Mouse (Mus musculus): ENCODE measurements around the gene Mip. TPM values are rescaled to one million over a fixed set of nuclear protein-coding genes. Genes with fewer than 3 reads are reported as not detected.

The Mip gene
- polyA plus RNA-seq, 1 experiment from 2014 or later = not detected

DNA sequence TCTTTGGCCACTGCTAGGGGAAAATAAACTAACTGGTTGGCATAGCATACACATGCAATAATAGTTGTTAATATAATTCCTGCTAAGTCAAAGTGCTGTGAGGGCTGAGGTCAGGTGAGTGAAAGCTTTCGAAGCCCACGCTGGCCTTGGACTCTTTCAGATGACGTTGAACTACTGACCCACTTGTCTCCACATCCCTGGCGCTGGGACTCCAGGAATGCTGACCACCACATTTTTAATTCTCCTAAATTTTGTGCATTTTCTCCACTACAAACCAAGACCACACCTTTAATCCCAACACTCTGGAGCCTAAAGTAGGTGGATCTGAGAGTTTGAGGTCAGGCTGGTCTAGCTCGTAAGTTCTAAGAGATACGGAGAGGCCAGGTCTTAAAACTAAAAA lies 32.5 kb upstream of the Mip start:
- H3K4me3 ChIP-seq = no peak overlapping the region
- H3K4me1 ChIP-seq (replicated peaks) = peaks cover 13% of the 10 kb centered on the region
- no peak overlapping the region for H3K9ac ChIP-seq
- ATAC-seq (ENCODE audit: low read depth) = no peak
- 92% methylated on average over 6 of the region's 6 CpGs for WGBS
- H3K4me2 ChIP-seq = peak overlapping the region; percentile 98; the same call in 1 of the 2 replicates
- H3K9me3 ChIP-seq = no peaks in the 10 kb centered on the region
- no peaks in the 10 kb centered on the region for H3K36me3 ChIP-seq
- no peak overlapping the region for H3K27ac ChIP-seq (replicated peaks)
- peaks cover 30% of the 10 kb centered on the region for H3K27me3 ChIP-seq

- H3K4me1 ChIP-seq (replicated peaks) = peaks cover 13% of the 10 kb centered on the region
- peak within 1 kb of the TSS; percentile 80 for H3K9ac ChIP-seq
- peak within 1 kb of the TSS; percentile 98 for H3K4me2 ChIP-seq
- peak within 1 kb of the TSS; percentile 77 for H3K4me3 ChIP-seq
- peaks cover 30% of the 10 kb centered on the region for H3K27me3 ChIP-seq
- ATAC-seq (ENCODE audit: low read depth) = peak; percentile 98
- peak within 1 kb of the TSS; percentile 30; the same call in 1 of the 2 replicates for H3K27ac ChIP-seq (replicated peaks)
- H3K36me3 ChIP-seq = no peaks in the 10 kb centered on the region
- no peaks in the 10 kb centered on the region for H3K9me3 ChIP-seq
- under 1% methylated on average over 43 of the region's 46 CpGs for WGBS
Measured at GRCm38 (mm10) chr10:128194024-128194550, 31.6 kb upstream of the Mip start, which contains the start of gene Gls2. Gls2 (plus strand) TSS chr10:128194457.

GRCm38 (mm10) chr10:128194551-128195461 lies 30.8 kb upstream of the Mip start:
- peak; percentile 91 for ATAC-seq (ENCODE audit: low read depth)
- peak overlapping the region; percentile 98 for H3K4me2 ChIP-seq
- peaks cover 30% of the 10 kb centered on the region for H3K27me3 ChIP-seq
- H3K9ac ChIP-seq = peak overlapping the region; percentile 80
- 0 out of 2 replicates have a peak overlapping the region, but pooled peaks have one; percentile 23 for H3K27ac ChIP-seq (replicated peaks)
- peak overlapping the region; percentile 77 for H3K4me3 ChIP-seq
- H3K9me3 ChIP-seq = no peaks in the 10 kb centered on the region
- WGBS = under 1% methylated on average over 62 of the region's 79 CpGs
- H3K4me1 ChIP-seq (replicated peaks) = peaks cover 13% of the 10 kb centered on the region
- H3K36me3 ChIP-seq = no peaks in the 10 kb centered on the region

DNA sequence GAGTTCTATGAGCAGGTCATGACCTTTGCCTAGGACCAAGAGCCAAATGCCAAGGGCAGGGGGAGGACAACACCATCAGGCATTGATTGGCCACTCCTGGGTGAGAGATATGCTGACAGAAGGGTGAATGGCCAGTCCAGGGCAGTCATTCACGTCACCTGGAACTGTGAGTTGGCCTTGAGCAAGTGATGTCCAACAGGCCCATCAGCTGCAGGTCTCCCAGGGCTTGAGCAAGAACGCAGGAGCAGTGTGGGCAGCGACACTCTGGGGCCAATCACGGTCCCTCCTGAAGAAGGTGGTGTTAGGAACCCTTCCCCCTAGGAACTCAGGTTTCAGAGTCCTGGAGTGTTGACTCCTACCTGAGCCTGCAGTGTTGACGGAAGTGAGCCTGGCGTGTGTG lies 23.8 kb upstream of the Mip start:
- Histone ChIP-seq H3K27me3 (peaks cover 4% of the 10 kb centered on the region), H3K4me3 (no peak overlapping the region), H3K4me2 (no peak overlapping the region), H3K9me3 (no peaks in the 10 kb centered on the region), H3K4me1 (replicated peaks) (no peaks in the 10 kb centered on the region), H3K27ac (replicated peaks) (no peak overlapping the region), H3K9ac (no peak overlapping the region), H3K36me3 (peaks cover 7% of the 10 kb centered on the region)
- WGBS = 77% methylated on average over 6 of the region's 6 CpGs
- no peak for ATAC-seq (ENCODE audit: low read depth)

DNA sequence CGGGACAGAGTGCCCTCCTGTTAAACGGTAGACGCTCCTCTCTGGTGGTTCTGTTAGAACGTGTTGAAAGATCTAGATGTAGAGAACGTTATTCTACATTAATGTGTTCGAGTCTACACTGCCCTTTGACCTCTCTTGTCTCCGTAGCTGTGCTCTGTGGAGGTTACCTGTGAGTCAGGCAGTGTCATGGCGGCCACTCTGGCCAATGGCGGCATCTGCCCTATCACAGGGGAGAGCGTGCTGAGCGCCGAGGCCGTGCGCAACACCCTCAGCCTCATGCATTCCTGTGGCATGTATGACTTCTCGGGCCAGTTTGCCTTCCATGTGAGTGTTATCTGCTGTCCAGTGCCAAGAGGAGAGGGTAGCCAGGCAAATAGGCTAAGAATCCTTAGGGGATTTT lies 20.7 kb upstream of the Mip start:
- no peaks in the 10 kb centered on the region for H3K4me1 ChIP-seq (replicated peaks)
- H3K27me3 ChIP-seq = no peaks in the 10 kb centered on the region
- no peak for ATAC-seq (ENCODE audit: low read depth)
- no peak overlapping the region for H3K4me2 ChIP-seq
- H3K9ac ChIP-seq = no peak overlapping the region
- H3K27ac ChIP-seq (replicated peaks) = no peak overlapping the region
- no peak overlapping the region for H3K4me3 ChIP-seq
- WGBS = 93% methylated on average over 15 of the region's 15 CpGs
- H3K36me3 ChIP-seq = peaks cover 8% of the 10 kb centered on the region
- no peaks in the 10 kb centered on the region for H3K9me3 ChIP-seq

GRCm38 (mm10) chr10:128208326-128208725 lies 17.3 kb upstream of the Mip start:
- Histone ChIP-seq H3K36me3 (peaks cover 8% of the 10 kb centered on the region), H3K9ac (no peak overlapping the region), H3K27ac (replicated peaks) (no peak overlapping the region), H3K4me3 (no peak overlapping the region), H3K4me2 (no peak overlapping the region), H3K27me3 (no peaks in the 10 kb centered on the region), H3K9me3 (no peaks in the 10 kb centered on the region), H3K4me1 (replicated peaks) (peaks cover 22% of the 10 kb centered on the region)
- WGBS = 94% methylated on average over 10 of the region's 10 CpGs
- ATAC-seq (ENCODE audit: low read depth) = no peak

GRCm38 (mm10) chr10:128209311-128210009 lies 16.2 kb upstream of the Mip start:
- ATAC-seq (ENCODE audit: low read depth) = no peak

GRCm38 (mm10) chr10:128210131-128210530 lies 15.5 kb upstream of the Mip start:
- peaks cover 23% of the 10 kb centered on the region for H3K4me1 ChIP-seq (replicated peaks)
- no peak overlapping the region for H3K4me2 ChIP-seq
- no peak for ATAC-seq (ENCODE audit: low read depth)
- H3K9ac ChIP-seq = no peak overlapping the region
- no peak overlapping the region for H3K27ac ChIP-seq (replicated peaks)
- 85% methylated on average over 2 of the region's 2 CpGs for WGBS
- peaks cover 8% of the 10 kb centered on the region for H3K36me3 ChIP-seq
- no peaks in the 10 kb centered on the region for H3K9me3 ChIP-seq
- peaks cover 9% of the 10 kb centered on the region for H3K27me3 ChIP-seq
- no peak overlapping the region for H3K4me3 ChIP-seq

More at GRCm38 (mm10) chr10:128209311-128210009, 16.2 kb upstream of the Mip start:
- Histone ChIP-seq H3K9ac (peak overlapping the region; percentile 8; the same call in 1 of the 2 replicates), H3K4me1 (replicated peaks) (peaks cover 23% of the 10 kb centered on the region), H3K4me3 (no peak overlapping the region), H3K27me3 (peaks cover 7% of the 10 kb centered on the region), H3K36me3 (peaks cover 8% of the 10 kb centered on the region), H3K27ac (replicated peaks) (no peak overlapping the region), H3K4me2 (no peak overlapping the region), H3K9me3 (no peaks in the 10 kb centered on the region)
- WGBS = 93% methylated on average over 11 of the region's 11 CpGs

DNA sequence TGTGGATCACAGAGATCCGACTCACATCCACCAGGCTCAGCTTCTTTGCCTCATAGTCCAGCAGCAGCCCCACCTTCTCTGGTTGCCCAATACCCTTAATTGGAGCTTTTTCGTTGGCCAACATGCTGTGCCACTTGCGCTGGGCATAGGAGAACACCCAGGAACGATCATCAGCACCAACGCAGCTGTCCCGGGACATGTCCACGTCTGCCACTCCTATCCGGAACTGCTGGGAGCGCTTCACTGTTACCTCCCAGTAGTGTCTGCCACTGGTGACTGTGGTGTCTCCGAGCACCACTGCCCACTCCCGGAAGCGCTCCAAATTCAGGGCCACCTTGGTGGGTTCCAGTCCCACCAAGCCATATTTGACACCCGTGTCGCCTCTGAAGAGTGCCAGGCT lies 14.7 kb upstream of the Mip start:
- peak overlapping the region; percentile 64 for H3K4me3 ChIP-seq
- H3K9me3 ChIP-seq = no peaks in the 10 kb centered on the region
- H3K4me1 ChIP-seq (replicated peaks) = peaks cover 23% of the 10 kb centered on the region
- peaks cover 8% of the 10 kb centered on the region for H3K36me3 ChIP-seq
- ATAC-seq (ENCODE audit: low read depth) = peak; percentile 34; the same call in 1 of the 2 replicates
- 32% methylated on average over 14 of the region's 14 CpGs for WGBS
- peak overlapping the region; percentile 54; the same call in 1 of the 2 replicates for H3K27ac ChIP-seq (replicated peaks)
- peak overlapping the region; percentile 92 for H3K4me2 ChIP-seq
- peak overlapping the region; percentile 73 for H3K9ac ChIP-seq
- H3K27me3 ChIP-seq = peaks cover 9% of the 10 kb centered on the region

DNA sequence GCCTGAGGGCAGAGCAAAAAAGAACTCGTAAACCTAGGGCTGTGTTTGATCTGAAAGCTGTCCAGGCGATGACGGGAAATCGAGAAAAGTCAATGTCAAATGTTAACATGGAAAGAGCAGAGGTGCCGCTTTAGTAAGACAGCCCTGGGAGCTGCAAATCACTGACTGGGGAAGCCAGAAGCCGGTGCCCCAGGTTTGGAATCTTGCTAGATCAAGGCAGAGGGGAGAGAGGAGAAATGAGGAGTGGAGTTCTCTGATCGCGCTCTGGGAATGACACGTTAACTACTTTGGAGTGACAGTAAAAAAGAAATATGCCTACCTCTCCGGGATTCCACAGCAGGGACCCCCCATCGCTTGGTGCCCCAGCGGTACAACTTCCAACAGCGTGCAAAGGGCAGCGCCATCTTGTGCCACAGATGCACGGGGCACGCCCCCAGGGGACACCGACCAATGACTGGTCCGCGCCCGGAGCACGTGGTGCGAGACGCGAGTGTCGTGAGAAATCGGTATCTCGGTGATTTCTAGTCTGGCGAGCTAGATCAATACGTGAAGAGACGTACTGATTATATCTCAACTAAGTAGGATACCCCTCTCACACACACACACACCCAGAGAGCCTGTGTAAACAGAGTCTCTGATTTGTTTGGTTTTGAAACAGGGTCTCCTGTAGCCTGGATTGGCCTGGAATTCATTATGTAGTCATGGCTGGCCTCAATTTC lies 14.1 kb upstream of the Mip start, which contains the start of gene Spryd4:
Spryd4 (minus strand) TSS at position 418 of the 719 bp plus-strand sequence.
- Histone ChIP-seq H3K9ac (peak within 1 kb of the TSS; percentile 73), H3K9me3 (no peaks in the 10 kb centered on the region), H3K36me3 (peaks cover 4% of the 10 kb centered on the region), H3K4me2 (peak within 1 kb of the TSS; percentile 92), H3K4me3 (peak within 1 kb of the TSS; percentile 64), H3K4me1 (replicated peaks) (peaks cover 23% of the 10 kb centered on the region), H3K27me3 (peaks cover 9% of the 10 kb centered on the region), H3K27ac (replicated peaks) (peak within 1 kb of the TSS; percentile 54)
- ATAC-seq (ENCODE audit: low read depth) = peak; percentile 92
- WGBS = under 1% methylated on average over 30 of the region's 30 CpGs

DNA sequence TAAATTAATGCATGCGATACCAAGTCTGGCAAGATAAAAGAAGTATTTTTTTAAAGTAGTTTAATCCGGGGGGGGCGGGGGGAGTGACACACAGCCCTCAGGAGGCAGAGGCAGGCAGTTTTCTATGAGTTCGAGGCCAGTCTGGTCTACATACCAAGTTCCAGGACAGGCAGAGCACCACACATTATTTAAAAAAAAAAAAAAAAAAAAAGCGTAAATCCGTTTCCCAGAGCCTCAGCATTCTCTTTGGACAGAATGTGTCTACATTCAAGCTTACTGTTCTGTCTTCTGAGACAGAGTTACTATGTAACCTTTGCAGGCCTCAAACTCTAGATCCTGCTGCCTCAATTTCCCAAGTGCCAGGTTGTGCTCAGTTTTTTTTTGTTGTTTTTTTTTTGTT lies 13.5 kb upstream of the Mip start:
- H3K4me2 ChIP-seq = peak overlapping the region; percentile 92
- ATAC-seq (ENCODE audit: low read depth) = peak; percentile 9; the same call in 1 of the 2 replicates

More for the DNA sequence above, 13.5 kb upstream of the Mip start:
- Histone ChIP-seq H3K4me3 (peak overlapping the region; percentile 64), H3K27me3 (peaks cover 9% of the 10 kb centered on the region), H3K36me3 (no peaks in the 10 kb centered on the region), H3K9me3 (no peaks in the 10 kb centered on the region), H3K27ac (replicated peaks) (peak overlapping the region; percentile 54; the same call in 1 of the 2 replicates), H3K9ac (peak overlapping the region; percentile 73; the same call in 1 of the 2 replicates), H3K4me1 (replicated peaks) (peaks cover 23% of the 10 kb centered on the region)
- 51% methylated on average over 6 of the region's 6 CpGs for WGBS

All from neural tube, embryonic 13.5 days (tissue).